Mouse (Mus musculus) left cerebral cortex, postnatal 4 days (tissue): Measurements from ENCODE around the gene 1700001C19Rik. TPM values are rescaled to one million over a fixed set of nuclear protein-coding genes. Genes with fewer than 3 reads are reported as not detected.
A peak's percentile ranks its signal among the peaks of the same experiment; 100 is the strongest.

Experiments
- DNase-seq: peaks from one replicate; pipeline ENCODE4 v3.0.0-alpha.2; 2022
- intact Hi-C: fragments of 180-260 bp; cut with DNase I; formaldehyde crosslinking; loops from one replicate; pipeline ENCODE4 v1.15.1; 2025
- total RNA-seq, 2 experiments: library from RNA; stranded (reverse); gene quantifications; 2 replicates each; pipeline ENCODE4 v1.2.3; 2021

The 1700001C19Rik gene
- total RNA-seq, 2 experiments from 2014 or later: not detected

GRCm38 (mm10) chr17:47384064-47384463 lies 53.1 kb downstream of the 1700001C19Rik start:
- DNase-seq: no peak
- intact Hi-C loops: loop anchor here (10.0 kb wide), 1 partner anchor 221 kb away; no protein-coding TSS in a partner anchor

GRCm38 (mm10) chr17:47383266-47383665 lies 53.9 kb downstream of the 1700001C19Rik start:
- no peak for DNase-seq
- intact Hi-C loops: loop anchor here (10.0 kb wide), 1 partner anchor 222 kb away; no protein-coding TSS in a partner anchor

GRCm38 (mm10) chr17:47381917-47382316 lies 55.3 kb downstream of the 1700001C19Rik start:
- no peak for DNase-seq
- intact Hi-C loops: loop anchor here (10.0 kb wide), 1 partner anchor 223 kb away; no protein-coding TSS in a partner anchor

GRCm38 (mm10) chr17:47378133-47378532 lies 59.0 kb downstream of the 1700001C19Rik start:
- intact Hi-C loops: no loop called here

GRCm38 (mm10) chr17:47376779-47377280 lies 60.3 kb downstream of the 1700001C19Rik start:
- no peak for DNase-seq
- intact Hi-C loops: no loop called here

More at GRCm38 (mm10) chr17:47378133-47378532, 59.0 kb downstream of the 1700001C19Rik start:
- DNase-seq: no peak

GRCm38 (mm10) chr17:47373991-47374390 lies 63.2 kb downstream of the 1700001C19Rik start:
- intact Hi-C loops: no loop called here

GRCm38 (mm10) chr17:47371451-47371850 lies 65.7 kb downstream of the 1700001C19Rik start:
- intact Hi-C loops: no loop called here
- peak; percentile 51 for DNase-seq

More at GRCm38 (mm10) chr17:47373991-47374390, 63.2 kb downstream of the 1700001C19Rik start:
- DNase-seq: no peak

GRCm38 (mm10) chr17:47369087-47369443 lies 68.1 kb downstream of the 1700001C19Rik start:
- intact Hi-C loops: no loop called here
- DNase-seq: peak; percentile 31

- DNase-seq: peak; percentile 90
- intact Hi-C loops: no loop called here
Observed at GRCm38 (mm10) chr17:47368401-47369086, 68.6 kb downstream of the 1700001C19Rik start, which contains the start of gene Mrps10. Mrps10 (plus strand) TSS chr17:47368887.

Other genes with a start within 250 kb of the 1700001C19Rik start
- gene Mrps10, start 68.5 kb downstream of the 1700001C19Rik start, total RNA-seq: 10 to 100 TPM; 32.8 to 37.8 TPM
- under 1 TPM; 0.56 to 0.92 TPM for gene Guca1b, start 52.0 kb downstream of the 1700001C19Rik start, total RNA-seq
- gene Guca1a, start 36.8 kb downstream of the 1700001C19Rik start, total RNA-seq: under 1 TPM; 0.56 to 0.76 TPM
- under 1 TPM; 0.48 to 0.54 TPM for gene AI661453, start 761 bp downstream of the 1700001C19Rik start, total RNA-seq
- gene Taf8, start 64.9 kb upstream of the 1700001C19Rik start, total RNA-seq: 10 to 100 TPM; 12.7 to 15.5 TPM
- 10 to 100 TPM; 30.1 to 36.2 TPM for gene Ccnd3, start 67.7 kb upstream of the 1700001C19Rik start, total RNA-seq
- 10 to 100 TPM; 28.6 TPM for gene Bysl, start 174.1 kb upstream of the 1700001C19Rik start, total RNA-seq
- 10 to 100 TPM; 29.2 to 30.3 TPM for gene Med20, start 174.2 kb upstream of the 1700001C19Rik start, total RNA-seq
- 1 to 10 TPM; 4.8 to 6.6 TPM for gene Gm20517, start 174.2 kb upstream of the 1700001C19Rik start, total RNA-seq
- 10 to 100 TPM; 23.3 to 26.2 TPM for gene Usp49, start 193.3 kb upstream of the 1700001C19Rik start, total RNA-seq